Mouse (Mus musculus) lung, adult 18-20 months (tissue): ENCODE measurements around the gene Ftsj3.
A peak's percentile ranks its signal among the peaks of the same experiment; 100 is the strongest.

ENCODE experiments used
- DNase-seq, 2 experiments: peaks; one replicate each; pipeline ENCODE4 v3.0.0; 2022; ENCODE audit warnings: mixed read lengths in 2 of 2

Gene Ftsj3

DNA sequence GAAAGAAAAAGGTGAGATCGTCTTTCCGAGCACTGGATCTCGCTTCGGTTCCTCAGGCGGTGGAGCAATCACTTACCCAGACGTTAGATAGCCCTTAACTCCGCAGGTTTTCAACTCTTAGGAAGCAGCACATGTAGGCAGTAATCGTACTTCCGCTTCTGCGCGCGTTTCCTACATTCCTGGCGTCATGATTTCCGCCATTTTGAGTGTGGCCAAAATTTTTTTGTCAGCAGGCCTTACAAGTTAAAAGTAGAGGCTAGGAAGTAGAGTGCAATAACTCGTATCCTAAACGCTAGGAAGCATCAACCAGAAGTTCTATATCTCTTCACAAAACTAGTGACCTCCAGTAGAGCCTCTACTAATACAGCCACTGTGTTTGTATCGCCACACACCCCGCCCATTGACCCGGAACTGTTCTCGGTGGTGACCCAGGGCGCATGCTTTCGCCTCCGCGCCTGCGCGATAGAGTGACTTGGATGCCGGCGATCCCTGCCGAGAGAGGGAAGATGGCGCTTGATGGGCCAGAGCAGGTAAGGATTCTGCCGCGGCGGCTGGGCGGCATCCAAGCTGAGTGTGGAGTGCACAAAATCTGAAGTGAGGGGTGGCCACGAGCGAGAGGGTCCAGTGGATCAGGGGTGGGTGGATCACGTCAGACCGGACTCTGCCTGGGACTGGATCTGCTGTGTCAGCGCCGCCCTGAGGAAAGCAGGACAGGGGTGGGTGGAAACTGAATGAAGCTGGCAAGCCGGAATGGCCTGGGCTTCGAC, at the start of gene Ftsj3, which contains the start of gene Psmc5:
Gene Ftsj3, minus strand, starts transcription at position 395 of the 767 bp plus-strand sequence.
Gene Psmc5, plus strand, starts transcription at position 470 of the 767 bp plus-strand sequence.
- peak; percentile 97 to 98 for DNase-seq

DNA sequence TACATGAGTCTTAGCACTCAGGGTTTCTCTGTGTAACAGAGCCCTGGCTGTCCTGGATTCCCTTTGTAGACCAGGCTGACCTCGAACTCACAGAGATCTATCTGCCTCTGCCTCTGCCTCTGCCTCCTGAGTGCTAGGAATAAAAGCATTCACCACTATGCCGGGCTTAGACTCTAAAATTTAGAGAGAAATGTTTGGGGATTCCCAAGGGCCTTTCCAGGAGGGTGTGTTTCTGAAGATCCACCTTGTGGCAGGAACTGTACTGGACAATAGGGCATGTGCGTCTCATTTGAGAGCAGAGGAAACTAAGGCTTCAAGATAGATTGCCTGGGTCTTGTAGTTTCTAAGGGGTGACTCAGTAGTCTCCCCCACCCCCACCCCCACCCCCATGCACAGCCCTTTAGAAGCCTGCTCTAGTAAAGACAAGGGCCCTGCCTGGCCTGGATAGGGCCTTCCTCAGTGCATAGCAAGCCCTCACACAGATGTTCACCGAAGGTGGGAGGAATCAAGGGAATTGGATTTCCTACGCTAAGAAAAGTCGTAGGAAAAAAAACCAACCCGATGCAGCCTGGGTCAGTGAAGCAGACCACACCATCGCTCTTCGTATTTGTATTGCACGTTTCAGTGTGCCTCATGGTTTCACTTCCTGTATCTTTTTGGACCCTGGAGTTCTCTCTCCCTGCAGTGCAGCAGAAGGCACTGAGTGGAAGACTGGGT, 49.6 kb upstream of the Ftsj3 start:
- no peak for DNase-seq

DNA sequence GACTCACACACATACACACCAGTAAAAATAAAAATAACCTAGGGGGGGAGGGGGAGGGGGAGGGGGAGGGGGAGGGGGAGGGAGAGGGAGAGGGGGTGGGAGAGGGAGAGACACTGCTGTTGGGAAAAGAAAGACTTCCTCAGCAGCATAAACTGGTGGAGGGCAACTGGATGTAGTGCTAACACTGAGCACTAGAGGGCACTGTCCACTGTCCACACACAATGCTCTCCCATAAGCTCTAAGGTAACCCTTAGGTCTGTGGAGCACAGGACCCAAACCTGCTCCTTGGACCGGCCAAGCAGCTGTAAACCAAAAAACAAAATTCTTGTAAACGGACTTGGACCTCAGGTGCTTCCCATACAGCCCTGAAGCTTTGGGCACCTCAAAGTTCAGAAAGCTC, 46.8 kb upstream of the Ftsj3 start:
- DNase-seq = peak; percentile 42 to 58

DNA sequence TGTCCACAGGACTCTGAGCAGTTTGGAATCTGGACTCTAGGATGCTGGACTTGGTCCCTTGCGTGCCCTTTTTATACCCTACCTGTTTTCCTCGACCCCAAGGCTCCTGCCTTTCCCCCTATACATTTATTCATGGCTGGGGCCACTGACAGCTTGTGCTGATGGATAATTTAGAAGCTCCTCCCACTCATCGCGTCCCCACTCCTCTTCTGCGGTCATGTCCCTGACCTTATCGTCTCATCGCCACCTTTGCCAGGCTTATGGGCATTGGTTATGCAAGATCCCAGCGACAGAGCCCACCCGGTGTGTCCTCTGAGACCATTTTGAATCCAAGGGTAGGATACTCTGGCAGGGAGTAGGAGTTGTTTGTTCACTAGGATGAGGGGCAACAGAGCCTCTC, 45.9 kb upstream of the Ftsj3 start, which contains the start of gene Gh:
Gene Gh, minus strand, starts transcription at position 101 of the 400 bp plus-strand sequence.
- no peak for DNase-seq

DNA sequence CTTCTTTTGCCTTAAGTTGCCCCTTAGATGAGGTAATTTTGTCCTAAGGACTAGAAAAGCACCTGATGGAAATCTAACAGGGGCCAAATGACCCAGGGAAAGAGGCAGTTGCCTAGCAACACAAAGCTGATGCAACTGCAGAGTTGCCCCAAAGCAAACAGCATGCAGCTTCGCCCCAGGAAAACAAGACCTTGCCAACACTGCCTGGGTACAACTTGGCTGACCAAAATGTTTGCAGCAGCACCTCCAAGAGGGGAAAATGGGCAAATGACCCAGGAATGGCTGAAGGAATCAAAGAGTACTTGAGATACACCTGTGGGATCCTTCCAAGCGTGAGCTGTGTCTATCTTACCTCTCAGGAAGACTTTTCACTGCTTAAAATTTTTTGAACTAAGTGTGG, 36.0 kb upstream of the Ftsj3 start:
- peak; percentile 79 to 85 for DNase-seq

DNA sequence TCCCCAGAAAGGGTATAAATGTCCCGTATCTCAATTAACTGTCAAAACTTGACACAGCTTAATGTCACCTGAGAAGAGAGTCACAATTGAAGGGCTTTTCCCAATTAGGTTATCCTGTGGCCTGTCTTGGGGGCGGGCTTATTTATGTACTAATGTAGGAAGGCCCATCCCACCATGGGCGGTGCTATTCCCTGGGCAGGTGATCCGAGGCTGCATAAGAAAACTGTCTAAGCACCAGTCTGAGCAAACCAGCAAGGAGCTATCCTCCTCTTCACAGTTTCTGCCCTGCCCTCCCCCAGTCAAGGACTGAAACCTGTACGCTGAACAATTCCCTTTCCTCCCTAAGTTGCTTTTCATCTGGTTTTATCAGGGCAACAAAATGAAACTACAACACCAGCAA, 34.5 kb upstream of the Ftsj3 start:
- DNase-seq = no peak

DNA sequence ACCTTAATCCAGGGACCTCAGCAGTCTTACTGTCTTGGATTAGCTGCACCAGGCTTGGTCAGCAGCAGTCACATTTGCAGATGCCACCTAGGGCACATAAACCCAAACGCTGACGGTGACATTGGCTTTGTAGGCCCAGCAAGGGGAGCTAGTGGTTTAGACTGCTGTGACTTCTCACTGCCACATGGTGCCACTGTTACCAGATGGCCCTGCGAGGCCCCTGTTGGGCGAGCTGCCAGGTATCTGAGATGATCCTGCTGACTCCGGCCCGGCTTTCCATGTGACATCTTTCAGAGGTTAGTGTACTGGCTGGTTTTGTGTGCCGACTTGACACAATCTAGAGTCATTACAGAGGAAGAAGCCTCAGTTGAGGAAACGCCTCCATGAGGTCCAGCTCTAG, 33.5 kb upstream of the Ftsj3 start:
- DNase-seq = peak in 1 of 2 experiments; percentile 45

DNA sequence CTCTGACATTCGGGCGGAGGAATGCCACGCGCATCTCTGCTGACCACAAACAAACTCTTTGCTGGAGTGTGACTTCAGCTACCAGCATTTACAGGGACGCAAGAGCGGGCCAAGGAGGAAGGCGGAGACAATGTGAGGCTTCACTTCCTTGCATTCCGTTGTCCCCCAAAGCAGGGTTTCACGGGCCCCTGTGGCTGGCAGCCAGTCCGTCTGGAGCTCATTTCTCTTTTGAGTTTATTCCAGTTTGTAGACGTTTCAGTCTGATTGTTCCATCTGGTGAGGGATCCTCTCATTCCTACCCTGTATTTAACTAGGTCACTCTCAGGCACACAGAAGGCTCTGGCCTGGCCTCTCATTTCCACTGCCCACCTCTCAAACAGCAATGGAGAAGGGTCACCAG, 31.1 kb upstream of the Ftsj3 start:
- no peak for DNase-seq

DNA sequence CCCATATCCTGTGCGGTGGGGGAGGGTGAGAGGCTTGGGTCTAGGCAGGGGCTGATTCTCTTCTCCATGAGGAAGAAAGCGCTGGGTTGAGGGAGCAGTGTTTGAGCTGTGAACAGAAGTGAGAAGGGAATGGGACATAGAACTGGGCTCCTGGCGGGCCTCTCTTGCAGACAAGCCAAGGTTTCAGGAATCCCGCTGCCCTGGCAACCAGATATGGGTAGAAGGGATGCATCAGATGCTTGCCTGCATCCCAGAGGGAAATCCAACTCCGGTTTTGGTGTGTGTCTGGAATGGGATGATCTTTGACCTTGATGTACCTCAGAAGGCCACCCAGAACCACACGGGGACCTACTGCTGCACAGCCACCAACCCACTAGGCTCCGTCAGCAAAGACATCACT, 30.3 kb upstream of the Ftsj3 start:
- no peak for DNase-seq

DNA sequence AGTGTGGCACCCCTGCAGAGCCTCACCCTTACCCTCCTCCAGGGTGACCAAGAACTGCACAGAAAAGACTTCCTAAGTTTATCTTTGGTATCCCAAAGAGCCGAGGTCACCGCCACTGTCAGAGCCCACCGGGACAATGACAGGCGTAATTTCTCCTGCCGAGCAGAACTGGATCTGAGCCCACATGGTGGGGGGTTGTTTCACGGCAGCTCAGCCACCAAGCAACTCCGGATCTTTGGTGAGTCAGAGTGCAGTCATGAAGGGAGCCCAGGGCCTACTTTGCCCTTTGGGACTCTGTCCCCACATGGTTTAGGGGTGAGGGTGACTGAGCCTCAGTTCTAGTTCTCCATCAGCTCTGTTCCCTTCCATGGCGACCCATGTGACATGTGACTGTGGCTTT, 28.2 kb upstream of the Ftsj3 start:
- DNase-seq = no peak

DNA sequence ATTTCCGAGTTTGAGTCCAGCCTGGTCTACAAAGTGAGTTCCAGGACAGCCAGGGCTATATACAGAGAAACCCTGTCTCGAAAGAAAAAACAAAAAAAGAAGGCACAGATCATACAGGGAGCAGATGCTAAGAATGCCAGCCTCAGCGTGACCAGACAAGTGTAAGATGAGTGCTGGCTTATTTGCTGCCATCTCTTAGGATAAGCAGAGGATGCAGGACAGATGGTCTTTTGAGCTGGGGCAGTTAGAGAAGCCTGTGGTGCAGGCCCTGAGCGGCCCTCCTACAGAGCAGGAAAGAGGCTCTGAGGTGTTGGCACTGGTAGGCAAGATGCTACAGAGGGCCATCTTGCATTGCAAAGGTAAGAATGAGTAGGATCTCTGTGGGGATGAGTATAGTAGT, 27.5 kb upstream of the Ftsj3 start:
- no peak for DNase-seq

DNA sequence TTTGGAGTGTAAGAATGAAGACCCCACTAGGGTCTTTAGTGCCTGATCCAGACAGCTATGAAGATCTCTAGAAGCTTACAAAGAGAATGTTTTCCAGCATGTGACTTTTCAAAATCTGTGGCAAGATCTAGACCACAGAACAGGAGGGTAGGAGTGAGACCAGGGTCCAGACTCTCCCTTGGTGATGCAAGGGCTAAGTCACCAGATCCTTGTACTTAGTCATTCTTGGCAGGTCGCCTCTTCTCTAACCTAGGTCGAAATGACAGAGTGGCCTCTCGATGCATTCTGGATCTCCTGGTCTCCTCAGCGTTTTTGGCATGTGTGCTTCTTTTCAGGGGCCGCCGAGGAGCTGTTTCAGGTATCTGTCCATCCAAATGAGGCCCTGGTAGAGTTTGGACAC, 26.6 kb upstream of the Ftsj3 start:
- no peak for DNase-seq

DNA sequence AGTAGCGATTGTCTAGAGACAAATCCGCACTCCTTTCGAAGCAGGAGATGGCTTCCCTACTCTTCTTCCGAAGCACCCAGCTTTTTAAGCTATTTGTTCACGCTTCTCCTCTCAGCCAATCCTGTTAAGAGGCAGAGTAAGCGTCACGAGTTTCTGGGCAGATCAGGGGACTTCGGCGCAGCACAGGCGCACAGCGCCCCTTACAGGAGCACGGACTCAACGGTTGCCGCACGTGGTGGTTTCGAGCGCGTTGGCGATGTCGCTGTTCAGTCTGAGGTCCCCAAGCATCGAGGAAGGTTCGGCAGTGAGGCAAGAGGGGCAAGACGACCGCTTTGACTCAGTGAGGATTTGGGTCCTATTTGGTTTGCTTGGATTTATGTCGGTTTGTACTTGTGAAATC, 20.6 kb upstream of the Ftsj3 start, which contains the start of gene Tcam1:
Gene Tcam1, plus strand, starts transcription at position 219 of the 400 bp plus-strand sequence.
- DNase-seq = peak; percentile 92 to 95

DNA sequence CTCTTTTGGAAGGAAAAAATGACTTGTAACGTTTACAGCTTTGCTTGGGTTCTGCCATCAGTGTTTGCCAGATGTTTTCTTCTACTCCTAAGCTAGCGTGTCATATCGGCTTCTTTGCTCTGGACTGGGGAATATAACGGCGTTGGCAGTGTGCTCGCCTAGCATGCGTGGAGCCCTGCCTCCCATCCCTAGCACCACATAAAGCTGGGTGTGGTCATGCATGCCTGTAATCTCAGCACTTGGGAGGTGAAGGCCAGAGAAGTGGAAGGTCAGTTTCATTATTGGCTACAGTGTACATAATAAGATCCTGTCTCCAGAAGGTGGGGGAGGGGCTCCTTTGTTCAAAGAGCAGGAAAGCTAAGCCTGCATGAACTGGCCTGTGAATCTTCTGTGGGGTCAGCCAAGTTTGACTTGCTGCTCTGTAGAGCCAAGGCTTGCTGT, 19.1 kb upstream of the Ftsj3 start:
- peak; percentile 36 to 64 for DNase-seq

DNA sequence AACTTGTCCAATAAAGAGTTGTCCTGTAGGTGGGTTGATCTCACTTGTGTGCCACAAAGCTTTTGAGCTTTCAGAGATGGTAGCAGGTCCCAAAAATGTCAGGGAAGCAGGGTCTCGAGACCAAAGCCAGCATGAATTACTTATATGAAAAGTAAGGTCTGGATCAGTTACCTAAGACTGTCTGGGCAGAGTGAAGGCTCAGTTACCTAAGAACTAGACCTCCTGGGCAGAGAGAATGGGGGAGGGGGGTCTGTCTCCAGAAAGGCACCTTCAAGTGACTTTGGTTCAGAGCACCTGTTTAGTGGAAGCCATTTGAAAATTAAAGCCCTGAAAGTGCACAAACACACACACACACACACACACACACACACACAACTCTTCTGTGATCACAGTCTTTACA, 18.5 kb upstream of the Ftsj3 start:
- DNase-seq = no peak

DNA sequence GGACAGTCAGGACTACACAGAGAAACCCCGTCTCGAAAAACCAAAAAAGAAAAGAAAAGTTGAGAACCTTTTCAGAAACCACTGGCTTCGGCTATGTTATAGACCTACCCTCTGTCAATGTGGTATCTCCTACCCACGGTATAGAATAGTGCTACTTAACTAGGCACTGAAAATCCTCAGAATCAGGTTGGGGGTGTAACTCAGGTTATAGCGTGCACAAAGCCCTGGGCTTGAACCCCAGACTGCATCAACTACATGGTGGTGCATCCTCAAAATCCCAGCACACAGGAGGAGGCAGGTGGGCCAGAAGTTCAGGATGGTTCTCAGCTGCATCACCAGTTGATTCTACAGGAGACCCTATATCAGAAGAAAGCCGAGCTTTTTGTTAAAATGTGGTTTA, 17.9 kb upstream of the Ftsj3 start:
- DNase-seq = no peak

DNA sequence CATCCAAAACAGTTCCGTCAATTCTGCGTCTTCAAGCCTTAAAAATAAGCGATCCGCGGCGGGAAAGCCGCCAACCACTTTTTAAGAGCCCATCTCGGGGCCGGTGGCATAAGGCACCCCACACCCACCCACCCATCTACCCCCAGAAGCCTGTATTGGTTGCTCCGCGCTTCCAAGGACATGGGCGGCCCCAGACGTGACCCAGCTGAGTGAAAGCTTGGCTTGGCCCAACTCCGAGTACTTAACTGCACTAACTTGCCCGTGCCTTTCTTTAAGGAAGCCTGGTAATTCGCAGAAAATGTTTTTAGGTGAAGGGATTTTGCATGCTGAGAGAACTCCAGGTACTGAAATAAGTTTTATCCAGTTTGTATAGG, 17.4 kb upstream of the Ftsj3 start:
- peak in 1 of 2 experiments; percentile 34 for DNase-seq

DNA sequence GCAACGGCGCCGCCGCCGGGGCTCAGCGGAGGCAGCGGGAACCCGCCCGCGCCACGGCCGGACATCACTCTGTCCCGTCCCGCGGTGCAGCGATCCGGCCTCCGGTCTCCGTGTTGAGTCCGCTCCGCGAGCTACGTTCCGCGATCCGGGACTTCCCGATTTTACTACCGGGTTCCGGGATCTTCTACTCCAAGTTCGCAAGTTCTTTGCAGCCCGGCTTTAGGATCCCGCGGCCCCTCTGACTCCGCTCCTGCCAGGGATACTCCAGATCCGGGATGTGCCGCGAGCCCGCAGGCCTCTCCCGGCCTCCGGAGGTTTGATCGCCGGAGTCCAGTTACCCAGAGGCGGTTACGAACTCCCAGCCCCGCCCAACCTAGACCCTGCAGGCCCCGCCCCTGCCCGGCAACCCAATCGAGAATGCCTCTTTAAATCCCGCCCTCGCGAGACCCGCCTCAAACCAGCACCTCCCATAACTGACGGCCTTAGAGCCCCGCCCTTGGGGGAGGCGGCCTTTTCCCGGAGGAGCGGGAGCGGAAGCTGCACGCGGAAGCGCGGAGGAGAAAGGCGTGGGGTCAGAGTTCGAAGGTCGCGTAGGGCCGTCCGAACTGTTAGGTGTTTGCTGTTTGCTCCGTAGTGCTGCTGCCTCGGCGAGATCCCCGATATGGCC, 16.9 kb upstream of the Ftsj3 start, which contains the start of gene Smarcd2:
Gene Smarcd2, minus strand, starts transcription at position 329 of the 667 bp plus-strand sequence.
- peak; percentile 100 for DNase-seq

DNA sequence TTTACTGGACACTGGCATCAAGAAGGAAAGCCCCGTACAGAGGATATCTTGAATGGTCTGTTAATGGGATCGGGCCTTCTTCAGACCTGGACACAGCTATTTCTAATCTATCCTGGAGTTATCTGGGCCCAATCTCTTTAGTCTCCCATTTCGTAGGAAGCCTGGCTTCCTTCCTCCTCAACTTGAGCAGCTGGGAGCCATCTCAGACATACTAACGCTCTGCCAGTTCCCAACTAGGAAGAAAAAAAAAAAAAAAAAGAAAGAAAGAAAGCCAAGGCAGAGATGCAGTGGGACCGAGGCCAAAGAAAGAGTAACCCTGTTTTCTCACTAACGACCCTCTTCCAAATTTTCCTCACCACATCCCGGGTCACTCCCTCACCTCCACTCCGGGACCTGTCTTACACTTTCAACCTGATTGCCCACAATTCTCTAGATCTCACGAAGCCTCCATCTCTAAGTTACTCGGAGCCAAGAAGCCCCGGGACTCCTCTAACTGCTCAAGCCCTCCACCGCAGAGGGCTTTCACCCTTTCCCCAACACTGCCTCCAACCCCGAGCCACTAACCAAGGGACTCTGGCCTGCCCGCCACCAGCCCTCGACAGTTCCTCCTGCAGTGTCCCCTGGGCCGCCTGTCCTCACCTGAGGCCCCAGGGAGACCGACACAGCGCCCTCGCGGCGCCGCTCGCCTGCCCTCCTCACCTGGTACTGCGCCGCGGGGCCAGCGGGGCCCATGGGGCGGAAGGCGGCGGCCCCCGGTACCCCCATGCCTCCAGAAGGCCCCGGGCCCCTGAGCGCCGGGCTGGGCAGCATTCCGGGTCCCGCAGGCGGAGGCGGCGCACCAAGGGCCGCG, 16.1 kb upstream of the Ftsj3 start:
- DNase-seq = peak; percentile 40 to 53

DNA sequence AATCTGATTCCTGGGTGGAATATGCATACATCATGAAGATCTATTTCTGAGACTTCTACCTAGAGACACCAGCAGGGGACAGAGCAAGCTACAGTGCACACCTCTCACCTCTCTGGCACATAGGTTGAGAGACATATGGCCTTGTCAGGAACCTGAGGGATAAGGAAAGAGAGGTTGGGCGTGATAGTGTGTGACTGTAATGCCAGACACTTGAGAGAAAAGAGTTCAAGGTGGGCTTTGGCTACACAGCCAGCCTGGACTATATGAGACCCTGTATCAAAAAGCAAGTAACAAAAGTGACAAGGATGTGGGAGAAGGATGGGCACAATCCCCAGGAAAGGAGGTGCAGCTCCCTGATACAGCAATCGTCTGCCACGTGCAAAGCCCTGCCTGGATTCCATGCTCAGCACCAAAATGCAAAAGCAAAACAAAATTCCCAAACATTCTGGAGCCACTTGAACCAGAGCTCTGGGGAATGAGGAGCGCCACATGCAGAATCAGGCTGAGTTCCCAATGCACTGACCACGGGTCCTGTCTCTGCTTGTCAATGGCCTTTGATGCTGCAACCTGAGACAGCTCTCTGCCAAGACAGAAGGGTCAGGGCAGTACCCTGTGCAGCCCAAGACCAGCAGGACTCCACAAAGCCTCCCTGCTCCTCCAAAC, 15.4 kb upstream of the Ftsj3 start:
- DNase-seq = peak; percentile 24 to 37

DNA sequence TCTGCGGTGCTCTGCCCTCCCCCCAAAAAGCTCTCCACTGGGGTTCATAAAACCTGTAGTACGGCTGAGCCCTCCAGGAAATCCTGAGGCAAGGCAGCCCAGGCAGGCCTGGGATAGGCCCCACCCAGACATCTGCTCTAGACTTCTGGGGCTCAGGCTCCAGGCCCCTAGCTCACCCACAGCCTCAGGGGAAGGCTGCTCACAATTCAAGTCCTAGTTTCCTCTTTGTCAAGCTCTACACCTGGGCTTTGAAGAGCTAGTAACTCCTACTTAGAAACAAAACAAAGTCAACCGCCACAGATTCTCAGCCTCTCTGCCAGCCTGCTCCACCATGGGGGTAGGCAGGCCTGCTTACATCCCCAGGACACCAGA, 13.2 kb upstream of the Ftsj3 start:
- peak; percentile 19 to 36 for DNase-seq
